Mouse (Mus musculus) G1E-ER4 (cell line): ENCODE data around the gene Phldb2. TPM values are rescaled to one million over a fixed set of nuclear protein-coding genes. Genes with fewer than 3 reads are reported as not detected.

Source experiments
- GATA1 ChIP-seq: IDR thresholded peaks from one replicate; pipeline ENCODE4 v1.8.0; 2012; ENCODE audit warnings: low read length, inconsistent platforms
- polyA plus RNA-seq: library from polyadenylated mRNA; stranded (reverse); fragments of >175 nt; gene quantifications from 2 replicates; pipeline ENCODE4 v1.2.3, GENCODE M21; 2012

The Phldb2 gene
- polyA plus RNA-seq, 1 experiment: not detected

- TF ChIP-seq GATA1: no peak
Measured at GRCm38 (mm10) chr16:45886599-45886998, 66.8 kb downstream of the Phldb2 start.

- TF ChIP-seq GATA1: no peak
Measured at GRCm38 (mm10) chr16:45884194-45884593, 69.2 kb downstream of the Phldb2 start.

GRCm38 (mm10) chr16:45881177-45881832 lies 72.1 kb downstream of the Phldb2 start:
- TF ChIP-seq GATA1: no peak

GRCm38 (mm10) chr16:45880101-45880751 lies 73.2 kb downstream of the Phldb2 start:
- TF ChIP-seq GATA1: no peak

DNA sequence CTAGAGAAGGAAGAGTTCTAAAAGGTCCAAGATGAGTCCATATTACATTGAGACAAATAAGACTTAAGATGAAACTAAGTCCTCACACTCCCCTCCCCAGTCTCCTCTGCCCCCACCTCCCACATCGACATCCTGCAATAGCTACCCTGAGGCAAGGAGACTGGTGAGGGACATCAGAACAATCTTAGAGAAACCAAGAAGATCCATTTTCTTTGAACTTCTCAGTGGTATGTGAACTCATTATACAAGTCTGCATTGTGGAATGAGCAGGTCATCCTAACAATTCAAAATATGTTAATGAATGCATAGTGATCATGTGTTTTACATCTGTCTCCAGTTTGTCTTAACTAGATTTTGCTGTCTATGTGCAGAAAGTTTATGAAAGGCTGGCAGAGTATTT lies 75.7 kb downstream of the Phldb2 start:
- no peak for TF ChIP-seq GATA1

GRCm38 (mm10) chr16:45877171-45877570 lies 76.2 kb downstream of the Phldb2 start:
- TF ChIP-seq GATA1: no peak

- TF ChIP-seq GATA1: no peak
Measured at GRCm38 (mm10) chr16:45873397-45873796, 80.0 kb downstream of the Phldb2 start.

- TF ChIP-seq GATA1: no peak
Measured at GRCm38 (mm10) chr16:45871286-45871976, 82.0 kb downstream of the Phldb2 start.

DNA sequence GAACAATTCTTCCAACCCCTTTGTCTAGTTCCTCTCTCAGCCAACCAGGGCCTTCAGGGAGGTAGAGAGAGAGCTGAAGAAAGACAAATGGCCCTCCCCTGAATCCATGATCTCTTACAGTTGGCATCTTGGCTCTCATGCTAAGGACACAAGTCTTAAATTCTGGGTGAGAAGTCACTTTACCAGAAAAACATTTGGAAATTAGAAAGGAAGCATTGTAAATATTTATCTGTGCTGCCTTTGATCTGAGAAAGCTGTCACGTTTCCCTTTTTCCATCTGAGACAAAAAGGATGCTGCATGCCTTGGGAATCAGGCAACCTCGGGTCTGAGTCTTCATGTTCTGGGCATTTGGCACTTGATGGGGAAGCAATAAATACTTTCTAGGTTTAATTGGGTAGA lies 82.7 kb downstream of the Phldb2 start:
- TF ChIP-seq GATA1: no peak

GRCm38 (mm10) chr16:45869044-45869443 lies 84.4 kb downstream of the Phldb2 start:
- TF ChIP-seq GATA1: no peak

DNA sequence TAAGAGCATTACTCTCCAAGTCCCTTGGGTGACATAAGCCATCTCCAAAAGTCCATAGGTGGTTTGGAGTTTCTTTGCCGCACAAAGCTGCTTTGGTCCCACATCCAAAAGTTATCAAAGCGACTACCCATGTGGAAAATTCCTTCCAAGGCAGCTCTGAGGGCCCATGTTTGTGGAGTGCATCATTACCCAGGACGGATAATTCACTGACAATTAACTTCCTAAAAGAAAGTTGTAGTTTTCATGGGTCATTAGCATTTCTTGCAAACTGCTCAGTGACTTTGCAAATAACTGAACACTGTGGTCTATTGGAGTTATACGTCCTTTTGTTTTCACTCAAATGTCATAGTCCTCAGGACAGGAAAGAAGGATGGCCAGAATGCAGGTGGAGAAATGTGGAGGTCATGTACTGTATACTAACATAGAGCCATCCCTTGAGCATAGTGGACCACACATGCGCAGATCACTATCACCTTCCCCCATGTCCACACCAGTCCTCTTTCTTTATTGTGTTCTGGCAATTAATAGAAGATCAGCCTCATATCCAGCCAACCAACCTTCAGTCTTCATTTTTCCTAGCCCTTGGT lies 96.0 kb downstream of the Phldb2 start:
- TF ChIP-seq GATA1: no peak

DNA sequence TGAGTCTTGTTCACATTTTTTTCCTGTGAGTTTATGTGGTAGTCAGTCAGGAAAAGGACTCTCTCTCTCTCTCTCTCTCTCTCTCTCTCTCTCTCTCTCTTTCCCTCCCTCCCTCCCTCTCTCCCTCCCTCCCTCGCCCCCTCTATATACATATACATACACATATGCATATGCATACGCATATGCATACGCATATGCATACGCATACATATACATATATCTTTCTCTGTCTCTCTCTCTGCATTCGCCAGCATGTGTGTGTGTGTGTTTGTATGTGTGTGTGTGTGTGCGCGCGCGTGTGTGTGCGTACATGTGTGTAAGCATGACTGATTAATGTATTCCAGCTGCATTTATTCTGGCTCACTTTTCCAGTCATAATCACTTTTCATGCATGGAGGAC lies 98.9 kb downstream of the Phldb2 start:
- no peak for TF ChIP-seq GATA1

DNA sequence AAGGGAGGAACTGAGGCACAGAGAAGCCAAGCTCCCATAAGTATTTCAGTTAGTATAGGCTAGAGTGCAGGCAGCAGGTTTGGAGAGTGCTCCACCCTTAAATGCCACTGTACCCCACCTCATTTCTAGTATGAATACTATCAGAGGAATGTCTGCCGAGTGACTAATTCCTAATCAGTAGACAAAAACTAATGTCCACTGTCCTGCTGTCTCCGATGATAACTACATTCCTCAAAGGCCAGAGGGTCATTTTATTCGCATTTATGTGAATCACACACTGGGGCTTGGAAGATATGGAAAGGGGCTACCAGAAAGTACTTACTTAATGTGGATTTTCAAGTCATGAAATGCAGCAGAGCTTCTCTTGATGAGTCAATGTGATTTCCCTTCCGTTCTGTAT lies 104.4 kb downstream of the Phldb2 start:
- TF ChIP-seq GATA1: no peak

DNA sequence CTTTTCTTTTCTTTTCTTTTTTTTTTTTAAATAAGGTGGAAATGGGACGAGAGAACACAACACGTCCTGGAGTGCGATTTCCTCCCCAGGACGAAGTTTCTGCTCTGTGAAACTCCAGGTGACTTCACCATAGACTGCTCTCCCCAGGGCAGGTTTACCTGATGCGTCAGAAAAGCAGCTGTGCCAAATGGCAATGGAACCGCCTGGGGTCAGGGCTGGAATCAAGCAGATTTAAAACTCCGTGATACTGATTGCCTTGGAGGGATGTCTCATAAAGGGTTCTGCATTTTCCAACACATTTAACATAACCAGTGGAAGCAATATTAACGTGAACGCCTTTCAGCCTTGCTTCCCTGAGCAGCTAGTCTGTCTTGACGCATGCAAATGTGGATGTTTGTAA lies 108.5 kb downstream of the Phldb2 start:
- TF ChIP-seq GATA1: no peak

GRCm38 (mm10) chr16:45844049-45844780 lies 109.2 kb downstream of the Phldb2 start:
- TF ChIP-seq GATA1: no peak

GRCm38 (mm10) chr16:45843351-45843891 lies 110.0 kb downstream of the Phldb2 start:
- no peak for TF ChIP-seq GATA1
